Mouse (Mus musculus) naive thymus-derived CD4-positive, alpha-beta T cell, adult 2 months (primary cell): Measurements from ENCODE around the gene Mark4.
A peak's percentile ranks its signal among the peaks of the same experiment; 100 is the strongest.

Experiments used
- DNase-seq: peaks from one replicate; pipeline ENCODE4 v3.0.0-alpha.2; 2011; ENCODE audit warnings: low read depth

Mark4 gene

DNA sequence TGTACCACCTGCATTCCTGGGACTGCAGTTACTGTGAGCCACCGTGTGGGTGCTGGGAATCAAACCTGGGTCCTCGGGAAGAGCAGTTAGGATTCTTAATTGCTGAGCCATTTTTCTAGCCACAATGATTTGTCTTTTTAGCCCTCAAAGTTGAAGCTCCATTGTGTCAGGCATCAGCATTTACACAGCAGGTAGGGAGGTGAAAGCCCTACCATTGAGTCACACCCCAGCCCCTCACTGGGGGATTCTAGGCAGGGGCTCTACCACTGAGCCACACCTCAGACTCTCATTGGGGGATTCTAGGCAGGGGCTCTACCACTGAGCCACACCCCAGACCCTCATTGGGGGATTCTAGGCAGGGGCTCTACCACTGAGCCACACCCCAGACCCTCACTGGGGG is 22.3 kb downstream of the Mark4 start:
- DNase-seq = no peak

DNA sequence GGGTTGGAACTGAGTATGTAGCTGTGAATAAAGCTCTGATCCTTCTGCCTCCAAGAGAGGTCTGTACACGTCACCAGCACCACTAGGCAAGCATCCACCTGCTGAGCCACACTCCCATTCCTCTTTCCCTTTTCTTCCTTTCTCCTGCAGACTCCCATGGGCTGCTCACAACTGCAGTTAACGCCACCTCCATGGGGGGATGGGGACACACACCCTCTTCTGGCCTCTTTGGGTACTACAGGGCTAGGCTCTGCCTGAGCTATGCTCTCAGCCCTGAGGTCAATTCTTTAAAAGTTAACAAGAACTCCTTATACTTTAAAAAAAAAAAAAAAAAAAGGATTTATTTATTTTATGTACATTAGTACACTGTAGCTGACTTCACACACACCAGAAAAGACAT is 26.1 kb downstream of the Mark4 start:
- no peak for DNase-seq

DNA sequence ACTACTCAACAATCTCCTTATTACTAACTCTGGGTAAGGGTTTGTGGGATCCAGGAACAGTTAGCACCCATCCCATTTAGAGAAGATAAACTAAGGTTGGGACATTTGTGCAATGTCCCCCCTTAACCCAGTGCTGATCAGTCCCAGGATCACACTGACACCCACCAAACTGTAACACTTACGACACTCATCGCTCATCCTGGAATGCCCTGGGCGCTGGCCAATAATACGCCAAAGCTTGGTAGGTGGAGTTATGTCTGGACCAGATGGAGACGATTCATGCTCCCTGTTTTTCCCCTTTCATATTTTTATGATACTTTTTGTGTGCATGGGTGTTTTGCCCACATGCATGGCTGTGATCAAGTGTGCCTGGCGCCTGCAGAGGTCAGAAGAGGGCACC is 28.2 kb downstream of the Mark4 start:
- no peak for DNase-seq

DNA sequence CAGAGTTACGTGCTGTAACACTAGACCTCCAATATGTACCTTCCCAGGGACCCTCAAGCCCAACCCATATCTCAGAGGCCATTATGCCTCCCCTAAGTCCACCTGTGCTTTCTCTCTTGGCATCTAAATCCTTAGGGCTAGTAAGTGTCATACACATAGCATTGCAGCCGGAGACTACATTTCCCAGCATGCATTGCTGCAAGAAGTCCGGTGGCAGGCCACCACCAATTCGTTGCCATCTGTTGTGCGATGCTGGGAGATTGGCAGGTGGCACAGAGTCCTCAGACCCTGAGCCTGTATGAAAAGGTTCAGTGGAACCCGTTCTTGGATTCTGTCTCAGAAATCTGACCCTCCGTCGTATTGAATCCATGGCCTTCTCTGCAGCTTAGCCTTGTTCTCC is 28.9 kb downstream of the Mark4 start:
- no peak for DNase-seq

DNA sequence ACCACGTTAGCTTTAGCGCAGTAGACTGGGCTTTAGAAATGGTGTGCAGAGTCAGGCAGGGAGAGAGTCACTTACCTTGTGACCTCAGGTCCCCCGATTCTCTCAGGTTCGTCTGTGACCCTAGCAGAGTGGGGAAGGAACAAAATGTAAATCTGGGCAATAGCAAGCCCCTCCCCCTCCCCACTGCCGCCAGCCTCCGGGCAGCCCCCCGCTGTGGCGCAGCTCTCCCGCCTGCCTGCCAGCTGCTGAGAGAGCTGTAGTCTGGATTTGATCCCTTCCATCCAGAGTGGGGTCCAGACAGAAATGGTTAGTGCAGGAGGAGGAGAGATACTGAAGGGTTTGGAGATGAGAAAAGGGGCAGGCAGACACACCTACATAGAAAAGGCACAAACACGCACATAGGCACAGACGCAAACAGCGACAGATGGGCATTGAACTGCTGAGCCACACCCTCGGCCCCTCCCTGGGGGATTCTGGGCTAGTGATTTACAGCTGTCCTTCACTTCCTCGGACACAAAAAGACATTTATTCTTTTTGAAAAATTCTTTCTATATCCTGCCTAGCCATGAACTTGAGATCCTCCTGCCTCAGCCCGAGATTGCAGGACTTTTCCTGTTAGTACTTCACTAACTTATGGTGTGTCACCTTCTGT is 30.5 kb downstream of the Mark4 start:
- no peak for DNase-seq

DNA sequence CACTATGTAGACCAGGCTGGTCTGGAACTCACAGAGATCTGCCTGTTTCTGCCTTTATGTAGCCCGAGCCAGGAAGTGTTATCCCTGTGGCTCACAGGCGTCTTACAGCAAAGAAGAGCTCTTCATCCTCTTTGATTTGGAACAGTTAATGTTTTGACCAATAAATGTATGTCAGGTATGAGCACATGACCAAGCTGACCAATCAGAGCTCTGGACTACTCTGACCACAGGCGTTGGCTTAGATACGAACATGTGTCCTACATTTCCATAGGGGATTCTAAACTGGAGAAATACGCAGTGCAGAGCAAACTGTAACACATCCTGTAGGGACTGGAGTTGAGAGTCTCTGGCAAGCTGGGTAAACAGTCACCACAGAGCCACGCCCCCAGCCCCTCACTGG is 31.7 kb downstream of the Mark4 start:
- no peak for DNase-seq

DNA sequence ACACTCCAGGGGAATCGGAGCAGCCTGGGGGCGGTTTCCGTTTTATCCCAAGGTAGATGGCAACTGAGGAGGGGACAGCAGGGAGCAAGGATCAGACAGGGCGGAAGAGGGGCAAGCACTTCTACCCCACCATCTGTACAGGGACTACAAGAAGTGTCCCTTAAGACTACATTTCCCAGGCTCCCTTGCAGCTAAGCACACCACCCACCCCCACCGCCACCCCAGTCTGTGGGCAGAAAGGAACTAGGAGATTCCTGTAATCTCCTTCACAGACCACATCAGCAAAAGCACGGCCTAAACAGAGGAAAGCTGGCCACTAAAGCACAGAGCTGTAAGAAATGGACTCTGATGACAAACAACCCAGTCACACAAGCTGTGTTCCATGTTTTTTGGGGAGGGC is 32.3 kb downstream of the Mark4 start:
- DNase-seq = no peak

DNA sequence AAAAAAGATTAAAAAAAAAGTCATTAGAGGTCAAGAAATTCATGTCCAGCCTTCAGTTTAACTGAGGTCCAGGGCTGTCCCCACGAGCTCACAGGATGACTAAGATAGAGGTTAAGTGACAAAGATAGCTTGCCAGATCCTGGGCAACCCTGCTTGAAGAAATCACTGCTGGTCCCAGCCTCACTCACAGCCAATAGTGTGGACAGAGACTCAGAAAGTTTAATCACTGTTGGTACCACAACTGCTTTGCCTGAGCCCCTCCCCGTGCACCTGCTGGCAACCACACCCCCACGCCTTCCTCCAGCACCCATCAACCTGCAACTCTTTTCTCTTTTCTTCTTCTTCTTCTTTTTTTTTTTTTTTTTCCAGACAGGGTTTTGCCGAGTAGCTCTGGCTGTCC is 34.6 kb downstream of the Mark4 start:
- DNase-seq = no peak

DNA sequence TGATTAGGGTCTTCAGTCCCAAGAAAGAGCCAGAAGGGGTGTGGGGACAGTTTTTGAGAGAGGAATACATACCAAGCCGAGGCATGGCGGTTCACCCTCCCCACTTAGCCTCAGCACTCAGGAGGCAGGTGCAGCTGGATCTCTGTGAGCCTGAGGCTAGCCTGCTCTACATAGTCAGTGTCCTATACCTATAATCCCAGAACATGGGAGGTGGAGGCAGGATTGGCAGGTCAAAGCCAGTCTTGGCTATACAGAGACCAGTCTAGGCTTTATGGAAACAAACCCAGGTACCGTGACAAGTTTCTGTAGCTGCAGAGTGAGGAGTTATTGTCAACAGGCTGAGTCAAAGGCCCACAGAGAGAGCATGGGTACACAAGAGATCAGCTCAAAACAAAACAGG is 35.5 kb downstream of the Mark4 start:
- no peak for DNase-seq

DNA sequence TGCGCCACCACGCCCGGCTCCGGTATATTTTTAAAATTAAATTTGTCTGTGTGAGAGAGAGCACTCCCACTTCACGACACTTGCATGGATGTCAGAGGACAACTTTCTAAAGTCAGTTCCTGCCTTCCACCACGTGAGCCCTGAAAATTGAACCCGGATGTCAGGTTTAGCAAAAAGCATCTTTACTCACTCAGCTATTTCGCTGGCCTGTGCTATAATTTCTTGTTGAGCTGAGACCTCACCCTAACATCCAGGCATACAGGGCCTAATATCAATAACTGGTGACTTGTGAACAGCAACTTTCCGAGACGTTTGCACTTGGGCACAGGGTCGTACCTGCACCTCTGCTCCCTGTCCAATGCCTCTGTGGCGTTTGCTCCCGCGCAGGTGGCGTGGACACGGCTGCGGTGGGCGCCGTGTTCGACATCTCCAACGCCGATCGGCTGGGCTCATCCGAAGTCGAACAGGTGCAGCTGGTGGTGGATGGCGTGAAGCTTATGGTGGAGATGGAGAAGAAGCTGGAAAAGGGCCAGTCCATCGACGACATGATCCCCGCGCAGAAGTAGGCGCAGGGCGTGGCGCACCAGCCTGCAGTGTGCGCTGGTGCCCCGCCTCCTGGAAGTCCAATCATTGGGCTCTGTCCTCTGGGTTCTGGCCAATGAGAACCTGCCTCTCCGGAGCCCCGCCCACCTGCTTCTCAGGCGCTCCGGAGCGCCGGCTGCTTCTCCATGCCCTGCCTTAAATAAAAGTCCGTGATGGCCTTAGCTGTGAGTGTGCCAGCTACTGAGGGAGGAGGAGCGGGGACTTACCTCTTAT is 37.6 kb downstream of the Mark4 start:
- peak; percentile 89 for DNase-seq

DNA sequence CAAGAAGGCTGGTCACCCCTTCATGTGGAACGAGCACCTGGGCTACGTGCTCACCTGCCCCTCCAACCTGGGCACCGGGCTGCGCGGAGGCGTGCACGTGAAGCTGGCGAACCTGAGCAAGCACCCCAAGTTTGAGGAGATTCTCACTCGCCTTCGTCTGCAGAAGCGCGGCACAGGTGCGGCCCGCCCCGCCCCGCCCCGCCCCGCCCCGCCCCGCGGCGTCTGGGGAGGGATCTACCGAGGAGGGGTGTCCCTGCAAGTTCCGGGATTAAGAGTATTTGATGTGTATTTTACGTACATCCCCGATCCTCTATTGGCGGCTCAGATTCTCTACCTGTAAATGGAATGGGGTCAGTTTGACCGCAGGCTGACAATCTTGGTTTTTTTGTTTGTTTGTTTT is 38.5 kb downstream of the Mark4 start:
- DNase-seq = no peak

DNA sequence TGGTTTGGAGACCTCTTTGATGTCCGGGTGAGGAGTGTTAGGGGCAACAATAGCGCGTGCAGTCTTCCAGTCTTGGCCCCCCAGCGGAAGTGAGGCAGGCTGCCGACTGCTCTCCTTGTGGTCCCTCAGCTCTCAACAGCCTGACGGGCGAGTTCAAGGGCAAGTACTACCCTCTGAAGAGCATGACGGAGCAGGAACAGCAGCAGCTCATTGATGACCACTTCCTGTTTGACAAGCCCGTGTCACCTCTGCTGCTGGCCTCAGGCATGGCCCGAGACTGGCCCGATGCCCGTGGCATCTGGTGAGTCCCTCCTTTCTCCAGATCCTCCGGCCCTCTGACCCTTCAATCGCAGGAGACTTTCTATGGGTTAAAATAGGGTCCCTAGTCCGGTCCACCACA is 42.0 kb downstream of the Mark4 start:
- no peak for DNase-seq

DNA sequence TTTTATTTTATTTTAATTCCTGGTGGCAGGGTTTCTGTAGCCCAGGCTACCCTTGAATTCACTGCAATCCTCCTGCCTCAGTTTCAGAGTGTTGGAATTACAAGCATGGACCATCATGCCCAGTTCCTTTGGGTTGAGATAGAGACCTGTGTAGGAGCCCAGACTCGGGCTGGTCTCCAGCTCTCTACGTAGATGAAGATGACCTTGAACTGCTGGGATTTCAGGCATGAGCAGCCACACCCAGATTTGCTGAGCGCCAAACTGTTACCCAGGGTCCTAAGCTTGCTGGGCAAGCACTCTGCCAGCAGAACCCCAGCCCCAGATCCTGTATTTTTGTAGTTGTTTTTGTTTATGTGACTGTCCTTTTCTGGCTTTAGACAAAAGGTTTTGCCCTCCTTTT is 45.1 kb downstream of the Mark4 start:
- no peak for DNase-seq

DNA sequence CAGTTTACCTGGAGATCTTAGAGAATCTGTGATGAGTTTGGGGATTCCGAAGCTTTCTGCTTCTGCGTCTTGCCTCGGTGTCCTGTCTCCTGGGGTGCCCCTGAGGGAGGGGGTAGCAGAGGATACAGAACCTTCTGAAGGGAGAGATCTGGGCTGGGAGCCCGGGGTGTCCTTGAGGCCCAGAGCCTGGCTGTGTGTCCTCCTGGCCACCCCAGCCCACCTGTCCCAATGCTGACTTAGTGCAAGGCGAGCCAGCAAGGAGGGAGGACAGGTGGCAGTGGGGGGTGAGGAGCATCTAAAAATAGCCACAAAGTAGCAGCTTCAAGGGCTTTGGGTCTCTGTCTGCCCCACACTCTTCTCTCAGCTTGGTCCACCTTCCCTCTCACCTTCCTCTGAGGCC is 46.8 kb downstream of the Mark4 start:
- no peak for DNase-seq

DNA sequence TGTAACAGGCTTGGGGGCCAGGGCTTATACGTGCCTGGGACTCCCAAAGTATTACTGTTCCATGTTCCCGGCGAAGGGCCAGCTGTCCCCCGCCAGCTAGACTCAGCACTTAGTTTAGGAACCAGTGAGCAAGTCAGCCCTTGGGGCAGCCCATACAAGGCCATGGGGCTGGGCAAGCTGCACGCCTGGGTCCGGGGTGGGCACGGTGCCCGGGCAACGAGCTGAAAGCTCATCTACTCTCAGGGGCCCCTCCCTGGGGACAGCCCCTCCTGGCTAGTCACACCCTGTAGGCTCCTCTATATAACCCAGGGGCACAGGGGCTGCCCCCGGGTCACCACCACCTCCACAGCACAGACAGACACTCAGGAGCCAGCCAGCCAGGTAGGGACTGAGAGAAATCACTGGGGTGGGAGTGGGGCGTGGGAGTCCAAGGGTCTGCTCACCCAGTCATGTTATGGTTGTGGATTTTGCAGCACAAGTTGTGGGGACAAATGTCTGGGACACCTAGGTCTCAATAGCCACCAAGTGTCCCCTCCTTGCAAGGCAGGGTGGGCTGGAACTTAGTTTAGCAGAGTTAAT is 47.8 kb downstream of the Mark4 start:
- no peak for DNase-seq

DNA sequence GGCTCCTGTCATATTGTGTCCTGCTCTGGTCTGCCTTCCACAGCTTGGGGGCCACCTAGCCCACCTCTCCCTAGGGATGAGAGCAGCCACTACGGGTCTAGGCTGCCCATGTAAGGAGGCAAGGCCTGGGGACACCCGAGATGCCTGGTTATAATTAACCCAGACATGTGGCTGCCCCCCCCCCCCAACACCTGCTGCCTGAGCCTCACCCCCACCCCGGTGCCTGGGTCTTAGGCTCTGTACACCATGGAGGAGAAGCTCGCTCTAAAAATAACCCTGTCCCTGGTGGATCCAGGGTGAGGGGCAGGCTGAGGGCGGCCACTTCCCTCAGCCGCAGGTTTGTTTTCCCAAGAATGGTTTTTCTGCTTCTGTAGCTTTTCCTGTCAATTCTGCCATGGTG is 48.9 kb downstream of the Mark4 start:
- DNase-seq = no peak

DNA sequence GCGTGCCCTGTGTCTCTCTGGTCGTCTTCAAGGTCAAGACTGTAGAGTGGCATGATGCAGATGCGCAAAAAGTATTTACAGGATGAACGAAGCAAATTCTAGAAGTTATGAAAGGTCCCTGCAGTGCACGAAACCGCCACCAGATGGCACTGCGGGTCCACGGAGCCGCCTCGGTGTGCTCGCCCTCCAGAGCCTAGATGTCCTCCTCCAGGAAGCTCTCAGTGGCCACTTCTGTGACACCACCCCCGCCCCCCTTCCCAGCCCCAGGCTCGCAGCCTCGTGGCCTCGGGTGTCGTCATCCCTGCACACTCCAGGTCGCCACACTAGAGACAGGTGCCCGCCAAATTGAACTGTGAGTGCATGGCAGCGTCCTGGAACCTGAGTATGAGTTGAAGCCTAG is 53.2 kb downstream of the Mark4 start:
- DNase-seq = peak; percentile 93

DNA sequence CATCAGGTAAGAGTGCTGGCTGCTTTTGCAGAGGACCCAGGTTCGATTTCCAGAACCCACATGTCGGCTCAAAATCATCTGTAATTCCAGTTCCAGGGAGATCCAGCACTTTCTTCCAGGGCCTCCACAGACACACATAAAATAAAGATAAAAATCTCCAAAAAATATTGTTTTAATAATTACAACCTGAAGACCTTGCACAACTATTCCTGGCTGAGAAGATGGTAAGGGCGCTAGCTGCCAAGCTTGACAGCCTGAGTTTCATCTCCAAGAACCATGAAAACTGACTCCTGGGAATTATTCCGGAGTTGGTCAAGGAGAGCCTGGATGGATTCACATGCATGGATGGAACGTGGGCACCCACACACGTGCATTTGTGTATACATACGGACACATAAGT is 54.1 kb downstream of the Mark4 start, which contains the start of gene Ckm:
TSS of gene Ckm (plus strand) at position 301 of the 400 bp plus-strand sequence.
- no peak for DNase-seq

DNA sequence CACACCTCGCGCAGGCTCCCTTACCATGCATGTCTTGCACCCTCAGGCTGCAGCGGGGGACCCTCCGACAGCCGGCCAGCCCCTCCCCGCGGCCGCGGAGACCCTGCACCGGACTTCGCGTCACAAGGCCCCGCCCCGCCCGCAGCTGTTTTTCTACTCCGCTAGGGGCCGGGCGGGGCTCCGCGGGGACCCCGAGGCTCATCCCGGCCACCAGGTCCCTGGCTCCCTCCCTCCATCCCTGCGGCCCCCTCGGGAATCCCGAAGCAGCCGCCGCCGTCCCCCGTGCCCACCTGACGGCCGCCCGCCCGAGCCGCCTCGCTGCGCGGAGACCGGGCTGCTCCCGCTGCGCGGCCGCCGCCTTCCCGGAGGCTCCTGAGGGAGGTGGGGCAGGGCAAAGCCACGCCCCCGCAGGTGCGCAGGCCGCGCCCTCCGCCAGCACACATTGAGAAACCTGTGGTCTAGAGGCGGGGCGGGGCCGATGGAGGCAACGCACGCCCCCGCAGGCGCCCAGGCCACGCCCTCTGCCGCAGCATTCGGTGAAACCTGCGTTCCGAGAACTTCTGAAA is 54.8 kb downstream of the Mark4 start, which contains the start of gene Klc3:
TSS of gene Klc3 (minus strand) at position 374 of the 566 bp plus-strand sequence.
- peak; percentile 89 for DNase-seq

DNA sequence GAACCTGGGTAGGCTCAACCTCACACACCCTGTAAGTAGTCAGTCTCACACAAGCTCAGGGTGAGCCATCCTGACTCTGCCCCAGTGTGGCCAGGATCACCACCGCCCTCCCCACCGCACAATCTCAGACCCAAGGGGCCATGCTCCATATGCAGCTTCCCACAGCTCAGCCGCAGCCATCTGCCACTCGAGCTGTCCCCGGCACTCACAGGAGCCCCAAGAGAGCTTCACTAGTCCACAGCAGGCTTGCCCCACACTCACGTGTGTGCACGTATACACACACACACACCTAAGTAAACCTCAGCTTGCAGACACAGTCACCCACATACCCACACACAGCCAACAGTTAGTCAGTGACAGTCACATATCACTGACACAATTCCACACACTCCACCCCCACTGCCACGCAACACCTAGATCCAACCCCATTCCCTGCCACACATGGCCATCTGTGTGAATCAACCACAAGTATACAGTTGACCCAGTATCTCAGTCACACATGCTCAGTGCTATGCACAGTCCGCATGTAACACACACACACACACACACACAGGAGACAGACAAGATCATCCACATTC is 56.0 kb downstream of the Mark4 start:
- DNase-seq = no peak

DNA sequence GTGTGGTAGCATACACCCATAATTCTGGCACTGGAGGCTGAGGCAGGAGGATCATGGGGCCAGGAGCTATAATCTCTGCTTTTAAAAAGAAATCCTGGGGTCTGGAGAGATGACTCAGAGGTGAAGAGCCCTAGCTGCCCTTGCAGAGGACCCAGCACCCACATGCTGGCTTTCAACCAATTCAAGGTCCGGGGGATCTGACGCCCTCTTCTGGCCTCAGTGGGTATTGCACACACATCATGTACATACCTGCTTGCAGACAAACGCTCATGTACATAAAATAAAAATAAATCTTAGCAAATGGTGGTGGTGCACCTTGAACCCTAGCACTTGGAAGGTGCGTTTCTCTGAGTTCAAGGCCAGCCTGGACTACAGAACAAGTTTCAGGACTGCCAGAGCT is 57.7 kb downstream of the Mark4 start:
- no peak for DNase-seq

DNA sequence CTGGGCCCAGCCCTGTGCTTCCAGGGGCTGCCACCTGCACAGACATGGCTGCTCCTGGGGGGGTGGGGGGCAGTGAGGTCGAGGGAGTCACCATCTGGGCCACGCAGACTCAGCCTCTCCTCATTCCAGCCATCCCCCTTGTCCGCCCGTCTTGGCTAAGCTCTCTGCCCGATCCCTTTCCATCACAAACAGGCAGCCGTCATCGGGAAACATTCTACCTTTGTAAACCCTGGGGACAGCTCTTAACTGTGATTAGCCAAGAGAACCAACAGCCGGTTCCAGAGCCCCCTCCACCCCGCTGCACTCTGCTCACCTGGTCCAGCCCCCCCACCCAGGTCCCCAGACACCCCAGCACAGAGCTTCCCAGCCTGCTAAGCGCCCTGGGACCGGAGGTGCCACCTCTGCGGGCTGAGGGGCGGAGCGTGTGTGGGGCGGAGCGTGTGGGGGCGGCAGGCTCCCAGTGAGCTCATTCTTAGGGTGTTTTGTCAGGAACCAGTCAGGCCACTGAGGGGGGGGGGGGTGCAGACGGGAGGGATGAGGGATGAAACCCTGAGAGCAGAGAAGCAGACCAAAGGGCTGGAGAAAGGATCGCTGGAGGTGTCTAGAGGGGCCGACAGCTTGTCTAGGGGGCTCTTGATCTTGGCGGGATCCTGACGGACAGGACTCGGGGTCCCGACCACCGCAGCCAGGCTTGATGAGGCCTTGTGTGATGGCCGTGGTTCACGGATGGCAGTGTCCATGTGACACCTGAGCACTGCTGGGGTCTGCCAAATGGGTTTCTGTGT is 58.9 kb downstream of the Mark4 start:
- DNase-seq = peak; percentile 75
